Mouse (Mus musculus): ENCODE results near the gene Nprl3. TPM values are rescaled to one million over a fixed set of nuclear protein-coding genes. Genes with fewer than 3 reads are reported as not detected.
"Not testable (repeated sequence)": the region's sequence is repeated elsewhere in the genome, so short reads cannot be mapped to it uniquely, and the experiment has no call there.

Gene Nprl3
- total and polyA plus RNA-seq, 2 experiments from 2014 or later, result 29.9 to 64.1 TPM

DNA sequence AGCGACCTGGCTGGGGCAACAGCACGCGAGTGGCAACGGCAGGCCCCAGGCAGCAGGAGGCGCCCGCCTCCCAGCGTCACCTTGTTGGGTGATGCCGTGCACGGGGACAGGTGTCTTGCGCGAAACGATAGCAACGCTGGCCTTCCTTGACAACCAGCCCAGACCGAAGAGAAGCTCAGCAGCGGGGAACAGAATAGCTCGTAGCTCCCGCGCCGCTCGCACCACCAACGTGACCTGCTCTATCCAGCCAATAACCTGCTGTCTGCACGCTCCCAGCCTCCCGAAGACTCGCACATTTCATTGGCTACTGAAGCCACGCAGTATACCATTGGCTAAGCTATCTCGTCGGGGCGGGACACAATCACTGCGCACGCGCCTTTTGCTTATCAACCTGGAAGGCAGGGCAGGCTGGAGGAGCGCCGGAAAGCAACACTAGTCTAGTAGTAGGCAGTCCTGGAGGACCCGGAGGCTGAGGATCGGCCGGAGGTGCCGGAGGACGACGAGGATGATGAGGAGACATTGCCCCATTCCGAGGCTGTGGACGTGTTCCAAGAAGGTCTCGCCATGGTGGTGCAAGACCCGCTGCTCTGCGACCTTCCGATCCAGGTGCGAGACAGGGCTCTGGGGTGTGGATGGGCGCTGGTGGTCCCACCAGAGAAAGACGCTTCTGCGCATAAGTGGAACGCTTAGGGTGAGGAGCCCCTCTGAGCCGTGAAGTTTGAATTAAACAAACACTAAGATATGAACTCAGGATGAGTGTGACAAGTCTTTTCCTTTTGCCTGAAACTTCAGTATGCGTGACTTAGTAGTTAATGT, 62.2 kb downstream of the Nprl3 start, which contains the start of gene Snrnp25:
Gene Snrnp25 (plus strand): TSS at position 358 of the 816 bp plus-strand sequence.
- Histone ChIP-seq H3K36me3 (replicated peaks; ENCODE audit: control insufficient read depth, insufficient read depth, low read length) (peaks cover 29% of the 10 kb centered on the region), H3K4me1 (ENCODE audit: control insufficient read depth, insufficient read depth) (peaks cover 4% of the 10 kb centered on the region; the same call in 1 of the 2 replicates), H3K27me3 (ENCODE audit: control insufficient read depth, insufficient read depth, low read length) (no peaks in the 10 kb centered on the region), H3K9me3 (replicated peaks; ENCODE audit: control insufficient read depth, low read length) (no peaks in the 10 kb centered on the region), H3K9ac (replicated peaks; ENCODE audit: low read depth, low read length) (peak within 1 kb of the TSS; percentile 68), H3K4me2 (ENCODE audit: low read depth, low read length) (peak within 1 kb of the TSS; percentile 96), H3K27ac (ENCODE audit: low read depth) (no peak within 1 kb of the TSS), H3K4me3 (ENCODE audit: low read depth, low read length) (peak within 1 kb of the TSS; percentile 70)
- DNase-seq (ENCODE audit: low spot score) (peak; percentile 99), ATAC-seq (ENCODE audit: insufficient read depth, low read depth) (peak; percentile 100)
- TF ChIP-seq EP300 (IDR thresholded peaks at IDR 0.05; ENCODE audit: low read depth) (no peak), CTCF (IDR thresholded peaks at IDR 0.05; ENCODE audit: low read depth) (peak; percentile 19; the same call in 1 of the 2 replicates)
- under 1% methylated on average over 52 of the region's 52 CpGs for WGBS

GRCm38 (mm10) chr11:32201922-32202685, 65.4 kb downstream of the Nprl3 start:
- DNase-seq (ENCODE audit: low spot score), result no peak
- H3K9ac ChIP-seq (replicated peaks; ENCODE audit: low read depth, low read length), result no peak overlapping the region
- no peak for ATAC-seq (ENCODE audit: insufficient read depth, low read depth)
- 69% methylated on average over 11 of the region's 11 CpGs for WGBS
- TF ChIP-seq CTCF (IDR thresholded peaks at IDR 0.05; ENCODE audit: low read depth) (no peak), EP300 (IDR thresholded peaks at IDR 0.05; ENCODE audit: low read depth) (no peak)
- no peaks in the 10 kb centered on the region for H3K9me3 ChIP-seq (replicated peaks; ENCODE audit: control insufficient read depth, low read length)
- no peak overlapping the region for H3K4me3 ChIP-seq (ENCODE audit: low read depth, low read length)
- H3K27ac ChIP-seq (ENCODE audit: low read depth), result no peak overlapping the region
- H3K36me3 ChIP-seq (replicated peaks; ENCODE audit: control insufficient read depth, insufficient read depth, low read length), result no peaks in the 10 kb centered on the region
- no peaks in the 10 kb centered on the region for H3K27me3 ChIP-seq (ENCODE audit: control insufficient read depth, insufficient read depth, low read length)
- no peak overlapping the region for H3K4me2 ChIP-seq (ENCODE audit: low read depth, low read length)
- H3K4me1 ChIP-seq (ENCODE audit: control insufficient read depth, insufficient read depth), result peaks cover 4% of the 10 kb centered on the region; the same call in 1 of the 2 replicates

DNA sequence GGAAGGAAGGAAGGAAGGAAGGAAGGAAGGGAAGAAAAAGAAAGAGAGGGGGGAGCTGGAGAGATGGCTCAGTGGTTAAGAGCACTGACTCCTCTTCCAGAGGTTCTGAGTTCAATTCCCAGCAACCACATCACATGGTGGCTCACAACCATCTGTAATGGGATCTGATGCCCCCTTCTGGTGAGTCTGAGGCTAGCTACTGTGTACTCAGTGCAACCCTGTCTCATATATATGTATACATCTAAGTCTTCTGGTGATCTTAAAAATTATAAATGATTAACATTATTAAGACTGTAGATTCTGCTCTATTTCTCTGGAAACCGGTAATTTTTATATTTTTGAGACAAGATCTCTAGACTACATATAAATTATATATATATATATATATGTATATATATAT, 66.5 kb downstream of the Nprl3 start:
- 48% methylated on average over 1 of the region's 1 CpGs for WGBS
- DNase-seq (ENCODE audit: low spot score); H3K4me2 ChIP-seq (ENCODE audit: low read depth, low read length); H3K4me1 ChIP-seq (ENCODE audit: control insufficient read depth, insufficient read depth); H3K36me3 ChIP-seq (replicated peaks; ENCODE audit: control insufficient read depth, insufficient read depth, low read length); H3K27ac ChIP-seq (ENCODE audit: low read depth); ATAC-seq (ENCODE audit: insufficient read depth, low read depth); H3K27me3 ChIP-seq (ENCODE audit: control insufficient read depth, insufficient read depth, low read length); H3K4me3 ChIP-seq (ENCODE audit: low read depth, low read length); H3K9me3 ChIP-seq (replicated peaks; ENCODE audit: control insufficient read depth, low read length); H3K9ac ChIP-seq (replicated peaks; ENCODE audit: low read depth, low read length): not testable (repeated sequence)

DNA sequence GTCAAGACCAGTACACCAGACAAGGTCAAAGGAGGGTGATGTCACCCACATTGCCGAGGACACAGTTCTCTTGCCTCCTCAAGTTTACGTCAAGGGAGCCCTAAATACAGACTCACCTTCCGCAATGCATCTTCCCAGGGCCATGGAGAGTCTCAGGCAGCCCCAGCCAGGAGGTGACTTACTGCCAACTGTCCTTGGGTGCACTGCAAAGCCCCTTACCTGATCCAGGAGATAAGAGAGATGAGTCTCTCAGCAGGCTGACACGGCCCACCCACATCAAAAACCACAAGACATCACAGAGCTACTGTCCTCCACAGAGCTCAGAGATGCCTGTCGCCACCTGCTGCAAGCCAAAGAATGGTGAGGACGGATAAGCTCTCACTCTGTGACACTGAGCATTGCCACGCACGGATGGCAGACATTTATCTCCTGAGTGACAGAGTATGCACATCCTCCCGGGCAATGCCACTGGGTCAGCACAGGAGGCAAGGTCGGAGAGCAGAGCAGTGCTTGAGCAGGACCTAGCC, 67.4 kb downstream of the Nprl3 start, which contains the start of gene Il9r:
Gene Il9r (minus strand): TSS at position 205 of the 527 bp plus-strand sequence.
- Histone ChIP-seq H3K9me3 (replicated peaks; ENCODE audit: control insufficient read depth, low read length) (no peaks in the 10 kb centered on the region), H3K4me1 (ENCODE audit: control insufficient read depth, insufficient read depth) (peaks cover 4% of the 10 kb centered on the region; the same call in 1 of the 2 replicates), H3K4me3 (ENCODE audit: low read depth, low read length) (no peak within 1 kb of the TSS), H3K9ac (replicated peaks; ENCODE audit: low read depth, low read length) (no peak within 1 kb of the TSS), H3K27me3 (ENCODE audit: control insufficient read depth, insufficient read depth, low read length) (no peaks in the 10 kb centered on the region), H3K4me2 (ENCODE audit: low read depth, low read length) (no peak within 1 kb of the TSS), H3K36me3 (replicated peaks; ENCODE audit: control insufficient read depth, insufficient read depth, low read length) (no peaks in the 10 kb centered on the region), H3K27ac (ENCODE audit: low read depth) (no peak within 1 kb of the TSS)
- DNase-seq (ENCODE audit: low spot score) (no peak), ATAC-seq (ENCODE audit: insufficient read depth, low read depth) (no peak)
- TF ChIP-seq EP300 (IDR thresholded peaks at IDR 0.05; ENCODE audit: low read depth), result no peak
- no peak for TF ChIP-seq CTCF (IDR thresholded peaks at IDR 0.05; ENCODE audit: low read depth)
- 35% methylated on average over 10 of the region's 10 CpGs for WGBS

- Histone ChIP-seq H3K4me1 (ENCODE audit: control insufficient read depth, insufficient read depth) (no peaks in the 10 kb centered on the region), H3K4me2 (ENCODE audit: low read depth, low read length) (no peak overlapping the region), H3K27ac (ENCODE audit: low read depth) (no peak overlapping the region), H3K9ac (replicated peaks; ENCODE audit: low read depth, low read length) (no peak overlapping the region), H3K9me3 (replicated peaks; ENCODE audit: control insufficient read depth, low read length) (no peaks in the 10 kb centered on the region), H3K4me3 (ENCODE audit: low read depth, low read length) (no peak overlapping the region), H3K36me3 (replicated peaks; ENCODE audit: control insufficient read depth, insufficient read depth, low read length) (no peaks in the 10 kb centered on the region), H3K27me3 (ENCODE audit: control insufficient read depth, insufficient read depth, low read length) (no peaks in the 10 kb centered on the region)
- 49% methylated on average over 6 of the region's 6 CpGs for WGBS
- DNase-seq (ENCODE audit: low spot score), result no peak
- ATAC-seq (ENCODE audit: insufficient read depth, low read depth), result no peak
- TF ChIP-seq CTCF (IDR thresholded peaks at IDR 0.05; ENCODE audit: low read depth) (no peak), EP300 (IDR thresholded peaks at IDR 0.05; ENCODE audit: low read depth) (no peak)
Observed at GRCm38 (mm10) chr11:32199230-32199629, 68.3 kb downstream of the Nprl3 start.
